Mouse (Mus musculus): ENCODE measurements at regions not wholly inside any gene's neighbourhood (a gene's known extent, or its start where the extent isn't known, plus 50 kb on each side); places are given as distances from the start of the nearest gene placed in this dataset.

- in situ Hi-C loops (cut with MboI, MseI) = no loop called here
Observed at GRCm38 (mm10) chr13:52362266-52362665, 168.8 kb downstream of the Diras2 start.

GRCm38 (mm10) chr13:52369851-52370250 lies 161.2 kb downstream of the Diras2 start:
- in situ Hi-C loops (cut with MboI, MseI) = no loop called here

GRCm38 (mm10) chr13:52371986-52372385 lies 159.1 kb downstream of the Diras2 start:
- in situ Hi-C loops (cut with MboI, MseI) = no loop called here

GRCm38 (mm10) chr13:52374781-52375180 lies 156.3 kb downstream of the Diras2 start:
- in situ Hi-C loops (cut with MboI, MseI) = no loop called here

- in situ Hi-C loops (cut with MboI, MseI) = no loop called here
Observed at GRCm38 (mm10) chr13:52378236-52378635, 152.8 kb downstream of the Diras2 start.

GRCm38 (mm10) chr13:52389271-52389670 lies 141.8 kb downstream of the Diras2 start:
- in situ Hi-C loops (cut with MboI, MseI) = no loop called here

GRCm38 (mm10) chr13:52395786-52396185 lies 135.3 kb downstream of the Diras2 start:
- in situ Hi-C loops (cut with MboI, MseI) = no loop called here

GRCm38 (mm10) chr13:52398344-52398743 lies 132.7 kb downstream of the Diras2 start:
- in situ Hi-C loops (cut with MboI, MseI) = no loop called here

DNA sequence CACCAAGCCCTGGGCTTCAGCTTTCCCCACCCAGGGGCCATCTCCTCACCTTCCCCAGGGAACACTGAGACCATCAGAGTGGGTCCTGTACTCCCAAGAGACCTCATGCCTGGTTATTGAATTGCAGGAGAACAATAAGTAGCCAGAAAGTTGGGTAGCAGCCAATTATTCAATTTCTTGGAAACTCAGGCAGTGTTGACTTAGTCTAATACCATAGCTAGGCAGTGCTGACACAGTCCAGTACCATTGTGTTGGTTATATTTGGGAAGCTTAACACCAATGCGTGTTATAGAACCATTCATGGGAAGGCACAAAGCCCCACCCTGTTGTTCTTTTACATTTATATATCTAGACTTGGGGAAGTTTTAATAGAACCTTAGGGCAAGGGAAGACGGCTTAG lies 131.9 kb downstream of the Diras2 start:
- in situ Hi-C loops (cut with MboI, MseI) = no loop called here

GRCm38 (mm10) chr13:52403805-52404204 lies 127.3 kb downstream of the Diras2 start:
- in situ Hi-C loops (cut with MboI, MseI) = no loop called here

DNA sequence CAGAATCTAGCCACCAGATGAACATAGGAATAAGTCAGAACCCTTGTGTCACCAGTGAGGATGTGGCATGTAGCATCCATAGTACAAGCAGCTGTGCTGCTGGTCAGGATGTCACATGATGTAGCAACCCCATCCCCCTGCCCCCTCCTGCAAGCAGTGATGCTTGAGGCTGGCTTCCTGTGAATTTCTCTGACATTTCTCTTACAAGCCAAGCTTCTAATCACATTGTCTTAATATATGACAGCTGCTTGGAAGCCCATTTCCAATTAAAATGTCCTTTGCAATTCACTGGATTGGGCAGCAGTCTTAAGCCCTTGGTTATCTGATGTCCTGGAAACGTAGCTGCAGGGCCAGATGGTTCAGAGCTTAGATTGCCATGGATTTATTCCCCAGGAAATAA lies 114.8 kb downstream of the Diras2 start:
- in situ Hi-C loops (cut with MboI, MseI) = no loop called here

DNA sequence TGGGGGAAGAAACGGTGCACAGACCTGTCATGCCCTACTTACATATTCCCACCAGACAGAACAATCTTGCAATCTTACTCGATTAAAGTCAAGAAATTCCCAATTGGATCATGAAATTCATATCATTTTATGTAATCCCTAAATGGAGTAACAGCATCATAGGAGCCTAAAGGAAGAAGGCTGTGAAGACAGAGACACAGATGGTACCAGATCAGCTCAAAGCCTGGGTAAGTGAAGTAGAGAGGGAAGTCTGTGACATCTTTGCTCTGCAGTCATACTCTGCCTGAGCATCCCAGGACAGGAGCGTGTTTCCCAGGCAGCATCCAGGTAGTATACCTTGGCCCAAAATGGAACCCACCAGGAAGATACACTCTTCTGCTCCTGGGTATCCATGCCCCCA lies 108.6 kb downstream of the Diras2 start:
- in situ Hi-C loops (cut with MboI, MseI) = no loop called here

DNA sequence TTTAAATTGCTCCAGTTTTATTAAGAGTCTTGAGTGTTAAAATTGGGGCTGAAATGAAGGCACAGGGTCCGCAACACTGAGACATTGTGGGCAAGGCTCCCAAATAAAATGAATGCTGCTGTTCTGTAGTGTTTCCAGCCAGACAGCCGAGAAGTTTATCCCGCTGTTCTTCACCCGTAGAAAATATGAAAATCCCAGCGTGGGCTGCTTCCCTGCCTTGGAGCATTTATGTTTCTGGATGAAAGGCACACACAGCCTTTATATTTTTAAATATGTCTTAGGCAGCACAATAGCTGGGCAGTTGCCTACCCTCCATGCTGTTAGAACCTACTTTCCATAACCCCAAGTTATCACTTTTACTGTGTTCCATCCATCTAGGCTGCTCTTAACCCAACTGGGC lies 102.6 kb downstream of the Diras2 start:
- in situ Hi-C loops (cut with MboI, MseI) = no loop called here

DNA sequence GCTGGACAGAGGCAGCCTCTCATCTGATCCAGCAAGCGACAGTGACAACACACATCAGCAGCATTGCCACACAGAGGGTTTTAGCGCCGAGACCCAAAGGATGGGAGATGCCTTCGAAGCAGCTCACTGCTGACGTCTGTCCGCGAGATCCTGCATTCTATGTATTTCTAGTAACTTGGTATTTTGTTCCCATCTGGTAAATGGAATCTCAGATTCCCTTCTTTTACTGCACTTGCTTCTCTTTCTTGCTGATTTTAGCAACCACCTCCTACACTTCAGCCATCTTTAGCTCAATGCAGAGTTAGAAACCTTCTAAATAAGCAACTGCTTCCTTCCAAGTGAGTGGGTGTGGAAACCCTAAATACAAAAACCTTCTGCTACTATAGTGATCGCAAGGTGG lies 94.3 kb downstream of the Diras2 start:
- in situ Hi-C loops (cut with MboI, MseI) = no loop called here

DNA sequence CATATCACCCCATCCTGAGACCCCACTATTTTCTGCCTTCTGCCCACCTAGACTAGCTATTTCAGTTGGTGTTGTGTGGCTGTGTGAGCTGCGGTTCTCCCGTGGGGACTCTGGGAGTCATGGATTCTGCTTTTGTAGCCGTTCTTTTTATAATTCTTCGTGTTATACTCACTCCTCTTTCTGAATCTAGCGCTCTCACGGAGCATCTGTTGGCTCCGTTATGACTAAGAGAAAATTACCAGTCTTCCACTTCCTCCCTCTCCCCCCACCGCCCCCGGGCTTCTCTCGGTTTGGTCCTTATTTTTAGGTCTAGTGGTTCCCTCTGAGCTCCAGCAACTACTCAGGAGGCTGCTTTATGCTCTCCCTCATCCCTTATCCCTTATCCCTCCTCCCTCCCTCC lies 85.6 kb downstream of the Diras2 start:
- in situ Hi-C loops (cut with MboI, MseI) = no loop called here

GRCm38 (mm10) chr13:52448902-52449301 lies 82.2 kb downstream of the Diras2 start:
- in situ Hi-C loops (cut with MboI, MseI) = no loop called here

GRCm38 (mm10) chr13:52451486-52451885 lies 79.6 kb downstream of the Diras2 start:
- in situ Hi-C loops (cut with MboI, MseI) = no loop called here

DNA sequence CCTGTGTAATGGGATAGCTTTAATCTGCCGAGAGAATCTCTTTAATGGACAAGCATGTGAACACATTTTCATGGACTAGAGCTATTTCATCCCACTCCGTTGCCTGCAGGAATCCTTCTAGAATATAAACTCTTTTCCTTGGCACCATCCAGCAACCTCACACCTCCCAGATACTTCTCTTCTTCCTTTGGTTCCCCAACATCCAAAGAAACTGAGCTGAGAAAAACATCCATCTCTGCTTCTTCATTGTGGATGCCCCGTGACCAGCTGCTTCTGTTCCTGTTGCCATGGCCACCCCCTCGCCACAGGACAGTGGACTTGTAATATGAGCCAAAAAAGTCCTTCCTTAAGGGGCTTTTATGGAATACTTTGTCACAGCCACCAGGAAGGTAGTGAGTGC lies 78.8 kb downstream of the Diras2 start:
- in situ Hi-C loops (cut with MboI, MseI) = no loop called here
